Mouse (Mus musculus) forebrain, embryonic 11.5 days (tissue): Measurements from ENCODE around the gene Rhoq. TPM values are rescaled to one million over a fixed set of nuclear protein-coding genes. Genes with fewer than 3 reads are reported as not detected.

Experiments used
- ATAC-seq: fragments of 200-750 bp; cut with Nextera tagmentation; replicated peaks from 2 replicates; pipeline ENCODE4 v1.8.0; 2017; ENCODE audit warnings: moderate TSS enrichment; ENCODE audit not compliant: low FRiP score
- DNase-seq: peaks from one replicate; pipeline ENCODE4 v3.0.0-alpha.2; 2017; ENCODE audit warnings: low spot score
- H3K27ac ChIP-seq: fragments of 300-500 bp; sonication (generic); 2 replicates; pipeline ENCODE4 v1.5.1; 2014; ENCODE audit warnings: low read depth, low read length
- H3K27me3 ChIP-seq: fragments of 300-500 bp; sonication (generic); 2 replicates; pipeline ENCODE4 v1.6.1; 2014; ENCODE audit warnings: mild to moderate bottlenecking, low read length, mixed read lengths; ENCODE audit not compliant: control insufficient read depth, insufficient read depth
- H3K36me3 ChIP-seq: fragments of 300-500 bp; sonication (generic); 2 replicates; pipeline ENCODE4 v1.6.1; 2014; ENCODE audit warnings: mild to moderate bottlenecking, low read length, moderate library complexity, mixed read lengths; ENCODE audit not compliant: control insufficient read depth, insufficient read depth
- H3K4me1 ChIP-seq: fragments of 300-500 bp; sonication (generic); replicated peaks from 2 replicates; pipeline ENCODE4 v1.6.1; 2014; ENCODE audit warnings: low read length, mixed read lengths; ENCODE audit not compliant: control insufficient read depth, insufficient read depth
- H3K4me2 ChIP-seq: fragments of 300-500 bp; sonication (generic); 2 replicates; pipeline ENCODE4 v1.6.1; 2014; ENCODE audit warnings: low read depth, mild to moderate bottlenecking, low read length, moderate library complexity, mixed read lengths; ENCODE audit not compliant: severe bottlenecking
- H3K4me3 ChIP-seq: fragments of 300-500 bp; sonication (generic); 2 replicates; pipeline ENCODE4 v1.5.1; 2014; ENCODE audit warnings: low read depth, low read length
- H3K9ac ChIP-seq: fragments of 300-500 bp; sonication (generic); 2 replicates; pipeline ENCODE4 v1.6.1; 2014; ENCODE audit warnings: low read length
- H3K9me3 ChIP-seq: fragments of 300-500 bp; sonication (generic); 2 replicates; pipeline ENCODE4 v1.6.1; 2016; ENCODE audit warnings: low read length, mixed read lengths; ENCODE audit not compliant: control insufficient read depth
- WGBS: fragments of 180-500 bp; shearing (Covaris S2); extraction: QIAGEN DNeasy Blood & Tissue Kit; methylation state at CpG from one replicate; pipeline ENCODE4 v1.1.7; 2014; 5-methylcytosine and 5-hydroxymethylcytosine counted together
- polyA plus RNA-seq: library from polyadenylated mRNA; unstranded; fragments of >200 nt; fragmentation: Nextera tagmentation; extraction: Ambion mirVana; gene quantifications from 2 replicates; pipeline ENCODE4 v1.2.1, GENCODE M21; 2014

Rhoq gene
- polyA plus RNA-seq, 1 experiment from 2014 or later: 11.5 TPM

DNA sequence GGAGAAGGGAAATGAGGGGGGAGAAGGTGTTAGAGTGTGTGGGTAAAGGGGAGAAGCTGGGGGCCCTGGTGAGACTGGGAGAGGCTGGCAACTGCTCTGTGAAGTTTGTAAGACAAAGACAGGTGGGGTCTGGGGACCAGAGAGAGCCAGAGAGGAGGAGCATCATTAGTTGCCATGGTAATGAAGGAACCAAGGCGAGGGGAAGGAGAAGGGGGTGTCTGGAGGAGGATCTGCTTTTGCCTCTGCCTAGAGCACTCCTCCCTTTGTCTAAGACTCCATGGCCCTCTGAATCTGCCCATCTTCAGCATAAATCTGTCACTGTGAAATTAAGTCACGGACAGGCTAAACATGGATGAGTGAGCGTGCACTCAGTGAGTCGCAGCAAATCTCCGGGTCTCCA is 30.0 kb upstream of the Rhoq start:
- DNase-seq (no peak), ATAC-seq (no peak)
- H3K27me3 ChIP-seq: no peaks in the 10 kb centered on the region
- WGBS: 32% methylated on average over 5 of the region's 5 CpGs
- peaks cover 4% of the 10 kb centered on the region for H3K4me1 ChIP-seq
- H3K4me3 ChIP-seq: no peak overlapping the region
- no peak overlapping the region for H3K4me2 ChIP-seq
- H3K9ac ChIP-seq: no peak overlapping the region
- no peak overlapping the region for H3K27ac ChIP-seq
- H3K36me3 ChIP-seq: no peaks in the 10 kb centered on the region
- H3K9me3 ChIP-seq: no peaks in the 10 kb centered on the region

DNA sequence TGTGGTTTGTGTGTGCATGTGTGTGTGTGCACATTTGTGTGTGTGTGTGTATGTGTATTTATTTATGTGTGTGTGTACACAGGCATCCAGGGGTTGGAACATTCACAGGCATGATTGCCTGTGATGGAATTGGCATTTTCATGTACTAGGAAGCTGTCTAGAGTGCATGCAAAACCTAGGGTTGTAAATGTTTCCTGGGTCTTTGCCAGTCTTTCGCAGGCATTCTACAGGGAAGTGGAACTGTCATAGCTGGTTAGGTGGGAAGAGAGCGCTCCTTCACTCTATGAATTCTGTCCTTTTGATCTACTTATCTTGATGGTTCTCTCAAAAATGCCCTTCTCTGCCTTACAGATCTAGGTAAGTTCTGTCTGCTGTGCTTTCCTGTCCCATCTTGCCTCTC is 25.8 kb upstream of the Rhoq start:
- Histone ChIP-seq H3K27ac (no peak overlapping the region), H3K27me3 (no peaks in the 10 kb centered on the region), H3K36me3 (no peaks in the 10 kb centered on the region), H3K9me3 (no peaks in the 10 kb centered on the region), H3K4me1 (peaks cover 2% of the 10 kb centered on the region), H3K9ac (no peak overlapping the region; the same call in 1 of the 2 replicates), H3K4me2 (no peak overlapping the region; the same call in 1 of the 2 replicates), H3K4me3 (0 out of 2 replicates have a peak overlapping the region, but pooled peaks have one; percentile 29)
- DNase-seq (no peak), ATAC-seq (no peak)
- 85% methylated on average over 2 of the region's 2 CpGs for WGBS

DNA sequence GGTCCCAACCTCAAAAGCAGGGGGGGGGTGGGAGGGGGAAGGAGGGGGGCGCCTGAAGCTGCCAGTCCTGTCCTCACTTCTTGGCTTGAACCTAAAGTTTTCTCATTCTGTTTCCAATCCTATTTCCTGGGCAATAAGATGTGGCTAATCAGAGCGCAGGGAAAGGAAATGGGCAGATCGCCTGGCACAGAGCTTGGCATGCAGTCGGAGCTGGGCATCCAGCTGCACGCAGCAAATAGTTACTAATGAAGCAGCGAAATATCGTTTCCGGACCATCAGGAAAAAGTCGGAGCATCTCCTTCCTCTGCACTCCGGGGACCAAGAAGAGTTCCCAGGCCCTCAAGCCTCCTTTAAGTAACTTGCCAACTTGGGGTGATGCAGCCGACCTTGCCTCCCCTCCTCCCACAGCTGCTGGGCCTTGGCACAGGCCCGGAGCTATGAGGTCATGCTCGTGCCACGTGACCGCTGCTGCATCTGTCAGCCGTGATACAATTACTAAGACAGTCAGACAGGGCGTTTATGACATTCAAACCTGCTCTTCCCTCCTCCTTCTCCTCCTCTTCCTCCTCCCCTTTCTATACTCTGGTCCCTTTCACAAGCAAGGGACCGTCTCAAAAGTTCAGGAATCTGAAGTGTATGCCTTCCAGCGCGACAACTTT is 25.3 kb upstream of the Rhoq start:
- H3K27me3 ChIP-seq: no peaks in the 10 kb centered on the region
- H3K9me3 ChIP-seq: no peaks in the 10 kb centered on the region
- no peaks in the 10 kb centered on the region for H3K36me3 ChIP-seq
- H3K4me2 ChIP-seq: peak overlapping the region; percentile 55
- DNase-seq (peak; percentile 84), ATAC-seq (peak; percentile 91)
- H3K4me1 ChIP-seq: peaks cover 2% of the 10 kb centered on the region
- H3K4me3 ChIP-seq: peak overlapping the region; percentile 29
- no peak overlapping the region for H3K27ac ChIP-seq
- whole genome bisulfite sequencing: 3% methylated on average over 20 of the region's 20 CpGs
- peak overlapping the region; percentile 40 for H3K9ac ChIP-seq

DNA sequence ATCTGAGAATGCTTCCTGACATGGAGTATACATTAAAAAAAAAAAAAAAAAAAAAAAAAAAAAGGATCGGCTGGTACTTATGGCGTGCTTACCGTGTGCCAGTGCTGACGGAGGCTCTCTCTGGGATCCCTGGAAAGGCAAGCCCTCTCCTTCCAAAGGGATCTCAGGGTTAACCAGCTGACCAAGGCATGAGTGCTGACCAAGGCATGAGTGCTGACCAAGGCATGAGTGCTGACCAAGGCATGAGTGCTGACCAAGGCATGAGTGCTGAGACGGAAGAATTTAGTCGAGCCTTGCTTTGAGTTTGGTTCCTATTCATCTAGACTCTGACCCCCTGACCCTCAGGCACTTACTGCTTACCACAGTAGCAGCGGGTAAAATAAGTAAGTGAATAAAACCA is 24.2 kb upstream of the Rhoq start:
- H3K36me3 ChIP-seq: no peaks in the 10 kb centered on the region
- H3K9me3 ChIP-seq: no peaks in the 10 kb centered on the region
- DNase-seq (no peak), ATAC-seq (no peak)
- H3K4me2 ChIP-seq: no peak overlapping the region
- H3K9ac ChIP-seq: no peak overlapping the region
- H3K4me3 ChIP-seq: no peak overlapping the region
- H3K27ac ChIP-seq: no peak overlapping the region
- H3K4me1 ChIP-seq: peaks cover 2% of the 10 kb centered on the region; the same call in 1 of the 2 replicates
- 62% methylated on average over 7 of the region's 7 CpGs for WGBS
- no peaks in the 10 kb centered on the region for H3K27me3 ChIP-seq

DNA sequence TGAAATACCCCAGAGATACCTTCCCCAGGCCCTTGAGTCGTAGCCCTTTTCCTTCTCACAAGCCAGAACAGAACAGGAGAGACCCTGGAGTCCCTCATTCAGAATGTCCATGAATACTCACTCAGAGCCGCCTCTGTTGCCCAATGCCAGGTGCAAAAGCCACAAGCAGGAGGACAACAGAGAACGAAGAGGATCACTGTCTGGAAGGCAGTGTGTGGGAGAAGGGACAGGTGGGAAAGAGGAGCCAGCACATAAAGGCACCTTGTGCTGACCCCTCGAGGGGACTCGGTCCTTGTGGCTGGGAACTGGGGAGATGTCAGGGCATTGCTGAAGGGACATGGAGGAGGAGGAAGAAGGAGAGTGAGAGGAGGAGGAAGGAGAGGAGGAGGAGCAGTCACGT is 20.8 kb upstream of the Rhoq start:
- WGBS: 79% methylated on average over 6 of the region's 6 CpGs
- Histone ChIP-seq H3K4me2 (no peak overlapping the region), H3K27ac (no peak overlapping the region), H3K4me3 (no peak overlapping the region), H3K9me3 (no peaks in the 10 kb centered on the region), H3K4me1 (peaks cover 2% of the 10 kb centered on the region; the same call in 1 of the 2 replicates), H3K9ac (no peak overlapping the region), H3K36me3 (no peaks in the 10 kb centered on the region), H3K27me3 (no peaks in the 10 kb centered on the region)
- ATAC-seq (no peak), DNase-seq (no peak)

DNA sequence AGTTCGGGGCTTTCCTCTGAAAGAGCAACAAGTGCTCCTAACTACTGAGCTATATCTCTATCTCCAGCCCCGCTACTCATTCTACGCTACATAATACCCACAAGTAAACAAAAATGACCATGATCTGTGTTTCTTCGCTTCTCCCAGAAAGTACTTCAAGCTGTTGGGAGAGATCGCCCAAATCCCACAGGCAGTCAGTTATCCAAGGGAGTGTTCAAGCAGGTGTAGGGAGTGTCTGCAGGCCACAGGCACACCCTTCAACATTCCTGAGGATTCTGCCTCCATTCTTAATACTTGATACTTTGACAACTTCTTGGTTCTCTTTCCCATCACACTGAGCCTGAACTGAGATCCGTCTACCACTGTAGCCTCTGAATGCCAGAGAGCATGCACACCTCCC is 19.7 kb upstream of the Rhoq start:
- H3K4me1 ChIP-seq: no peaks in the 10 kb centered on the region
- no peak overlapping the region for H3K4me3 ChIP-seq
- no peaks in the 10 kb centered on the region for H3K36me3 ChIP-seq
- ATAC-seq (no peak), DNase-seq (no peak)
- H3K9me3 ChIP-seq: no peaks in the 10 kb centered on the region
- no peak overlapping the region for H3K4me2 ChIP-seq
- no peak overlapping the region for H3K27ac ChIP-seq
- 90% methylated on average over 6 of the region's 6 CpGs for WGBS
- H3K9ac ChIP-seq: no peak overlapping the region
- H3K27me3 ChIP-seq: no peaks in the 10 kb centered on the region

DNA sequence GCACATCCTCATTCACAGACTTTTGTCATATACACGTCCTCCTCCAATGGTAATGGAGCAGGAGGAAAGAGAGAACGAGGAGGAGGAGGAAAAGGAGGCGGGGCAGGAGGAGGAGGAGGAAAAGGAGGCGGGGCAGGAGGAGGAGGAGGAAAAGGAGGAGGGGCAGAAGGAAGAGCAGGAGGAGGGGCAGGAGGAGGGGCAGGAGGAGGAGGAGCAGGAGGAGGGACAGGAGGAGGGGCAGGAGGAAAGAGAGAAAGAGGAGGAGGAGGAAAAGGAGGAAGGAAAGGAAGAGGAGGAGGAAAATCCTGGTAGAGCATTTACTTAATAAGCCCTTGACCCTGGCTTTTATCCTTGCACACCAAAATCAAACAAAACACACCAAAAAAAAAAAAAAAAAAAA is 16.8 kb upstream of the Rhoq start:
- no peak overlapping the region for H3K4me3 ChIP-seq
- H3K27ac ChIP-seq: no peak overlapping the region
- no peak overlapping the region for H3K9ac ChIP-seq
- H3K4me2 ChIP-seq: no peak overlapping the region
- DNase-seq (no peak), ATAC-seq (no peak)
- H3K9me3 ChIP-seq: no peaks in the 10 kb centered on the region
- no peaks in the 10 kb centered on the region for H3K27me3 ChIP-seq
- H3K36me3 ChIP-seq: no peaks in the 10 kb centered on the region
- H3K4me1 ChIP-seq: no peaks in the 10 kb centered on the region
- WGBS: 45% methylated on average over 4 of the region's 4 CpGs

DNA sequence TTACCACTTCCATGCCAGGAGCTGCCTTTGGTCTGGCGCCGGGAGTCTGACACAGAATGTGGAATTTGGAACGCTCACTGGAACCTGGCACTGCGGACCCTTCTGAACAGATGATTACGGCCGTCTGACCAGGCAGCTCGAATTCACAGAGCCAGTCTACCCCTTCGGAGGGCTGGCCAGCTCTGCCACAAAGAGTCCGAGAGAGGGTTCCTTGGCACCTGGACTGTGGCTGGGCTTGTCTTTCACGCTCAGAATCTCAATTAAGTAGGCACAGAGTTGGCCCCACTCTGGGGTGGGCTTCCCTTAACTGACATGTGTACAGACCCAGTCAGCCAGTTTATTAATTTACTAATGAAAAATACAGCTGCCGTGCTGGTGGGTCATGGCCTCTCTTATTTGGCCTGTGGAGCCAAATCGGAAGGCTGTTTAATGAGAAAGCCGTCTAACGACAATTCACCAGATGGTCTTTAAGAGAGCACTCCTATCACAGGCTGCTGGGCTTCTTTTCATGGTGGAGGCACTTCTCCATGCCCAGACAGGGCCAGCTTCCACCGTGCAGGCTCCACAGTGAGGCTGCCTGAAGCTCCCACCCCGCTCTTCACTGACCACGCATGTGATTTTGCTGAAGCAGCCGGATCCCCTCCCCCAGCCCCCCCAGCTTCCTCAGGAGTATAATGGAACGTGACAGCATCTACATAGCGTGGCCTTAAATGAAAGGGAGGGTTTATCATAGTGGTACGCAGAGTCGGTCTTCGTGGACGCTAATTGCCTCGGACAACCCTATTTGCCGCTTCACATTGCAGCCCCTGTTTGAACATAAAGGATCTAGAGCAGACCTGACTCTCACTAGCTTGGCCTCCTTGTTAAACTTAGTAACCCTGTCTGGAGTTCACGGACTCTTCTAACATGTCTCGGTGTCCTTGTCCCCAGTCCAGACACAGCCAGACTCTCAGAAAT is 14.8 kb upstream of the Rhoq start, which contains the start of gene Atp6v1e2:
TSS of gene Atp6v1e2 (minus strand) at position 58 of the 957 bp plus-strand sequence.
- no peak within 1 kb of the TSS for H3K27ac ChIP-seq
- H3K4me2 ChIP-seq: no peak within 1 kb of the TSS
- no peaks in the 10 kb centered on the region for H3K36me3 ChIP-seq
- no peaks in the 10 kb centered on the region for H3K27me3 ChIP-seq
- H3K4me3 ChIP-seq: no peak within 1 kb of the TSS
- no peak within 1 kb of the TSS for H3K9ac ChIP-seq
- no peaks in the 10 kb centered on the region for H3K4me1 ChIP-seq
- H3K9me3 ChIP-seq: no peaks in the 10 kb centered on the region
- WGBS: 78% methylated on average over 28 of the region's 28 CpGs
- no peak for DNase-seq
- peak; percentile 15; the same call in 1 of the 2 replicates for ATAC-seq
